Mouse (Mus musculus) heart, postnatal 25 days (tissue): Measurements from ENCODE around the gene Gcnt4. TPM values are rescaled to one million over a fixed set of nuclear protein-coding genes. Genes with fewer than 3 reads are reported as not detected.

Source experiments
- DNase-seq: peaks from one replicate; pipeline ENCODE4 v3.0.0; 2022; ENCODE audit warnings: low spot score
- intact Hi-C: fragments of 180-260 bp; cut with DNase I; formaldehyde crosslinking; loops from one replicate; pipeline ENCODE4 v1.15.1; 2025
- total RNA-seq, 2 experiments: library from RNA; stranded (reverse); gene quantifications; 2 replicates each; pipeline ENCODE4 v1.2.3; 2021

The Gcnt4 gene
- total RNA-seq, 2 experiments from 2014 or later = 0.10 to 0.11 TPM

DNA sequence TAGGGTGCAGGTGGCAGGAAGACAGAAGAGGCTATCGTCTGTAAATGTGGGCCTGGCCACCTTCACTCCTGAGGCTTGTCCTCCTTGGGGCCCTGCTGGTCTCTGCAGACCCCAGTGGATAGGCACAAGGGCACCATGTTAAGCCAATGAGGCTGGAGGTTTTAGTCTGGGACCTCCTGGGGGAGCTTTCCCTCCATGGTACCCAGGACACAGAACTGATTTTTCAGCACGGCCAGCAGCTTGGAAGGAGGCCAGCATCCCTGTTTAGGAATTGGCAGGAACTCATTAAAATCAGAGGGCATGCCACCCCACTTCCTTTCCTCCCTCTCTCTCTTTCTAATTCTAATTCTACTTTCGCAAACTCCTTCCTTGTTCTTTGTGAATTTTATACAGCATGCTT is 19.1 kb downstream of the Gcnt4 start:
- DNase-seq = no peak
- intact Hi-C loops = no loop called here

DNA sequence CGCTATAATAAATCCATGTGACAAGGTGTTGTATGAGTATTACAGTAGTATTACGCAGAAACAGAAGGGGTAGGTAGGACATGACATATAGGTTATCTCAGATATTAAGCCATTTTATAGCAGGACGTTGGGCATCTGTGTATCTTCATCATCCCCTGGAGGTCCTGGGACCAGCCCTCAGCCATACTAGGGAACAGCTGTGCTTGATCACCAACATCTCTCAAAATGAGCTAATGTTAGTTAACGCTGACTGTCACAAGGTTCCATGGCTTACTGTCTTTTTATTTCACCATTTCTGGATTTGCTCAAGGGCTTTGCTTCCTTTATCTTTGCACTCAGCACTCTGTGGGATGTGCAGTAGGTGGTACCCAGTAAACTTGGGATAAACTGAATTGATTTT is 21.3 kb downstream of the Gcnt4 start:
- intact Hi-C loops = no loop called here
- DNase-seq = no peak

DNA sequence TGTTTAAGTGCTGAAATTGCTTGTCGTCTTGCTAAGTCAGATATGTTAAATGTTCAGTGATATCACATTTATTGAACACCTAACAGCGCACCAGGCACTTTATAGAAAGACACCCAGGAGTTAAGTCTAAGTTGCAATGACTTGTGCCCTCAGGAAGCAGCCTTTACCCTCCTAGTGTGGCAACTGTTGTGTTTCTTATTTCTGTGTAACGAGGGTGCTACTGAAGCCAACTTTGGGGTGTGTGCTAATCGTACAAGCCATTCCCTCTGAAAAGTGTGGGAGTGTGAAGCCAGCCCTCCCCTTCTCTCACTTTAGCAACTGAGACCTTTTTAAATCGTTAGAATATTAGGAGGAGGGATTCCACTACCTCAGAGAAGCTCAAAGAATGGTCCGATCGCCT is 23.2 kb downstream of the Gcnt4 start:
- intact Hi-C loops = no loop called here
- no peak for DNase-seq

DNA sequence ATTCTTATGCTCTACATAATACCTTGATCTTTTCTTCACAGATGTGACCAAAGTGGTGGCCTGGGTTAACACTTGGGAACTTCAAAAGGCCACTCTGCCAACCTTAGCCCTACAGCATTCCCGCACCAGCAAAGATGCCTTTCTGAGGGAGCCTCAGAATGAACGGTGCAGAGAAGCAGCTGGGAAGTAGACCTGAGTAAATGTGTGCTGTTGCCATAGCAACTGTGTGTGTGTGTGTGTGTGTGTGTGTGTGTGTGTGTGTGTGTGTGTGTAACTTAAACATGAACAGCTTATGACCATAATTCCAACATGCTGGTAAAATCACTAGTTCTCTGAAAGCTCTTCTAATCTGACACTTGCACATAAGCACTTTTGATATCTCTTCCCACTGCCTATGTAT is 27.4 kb downstream of the Gcnt4 start:
- DNase-seq = no peak
- intact Hi-C loops = no loop called here

DNA sequence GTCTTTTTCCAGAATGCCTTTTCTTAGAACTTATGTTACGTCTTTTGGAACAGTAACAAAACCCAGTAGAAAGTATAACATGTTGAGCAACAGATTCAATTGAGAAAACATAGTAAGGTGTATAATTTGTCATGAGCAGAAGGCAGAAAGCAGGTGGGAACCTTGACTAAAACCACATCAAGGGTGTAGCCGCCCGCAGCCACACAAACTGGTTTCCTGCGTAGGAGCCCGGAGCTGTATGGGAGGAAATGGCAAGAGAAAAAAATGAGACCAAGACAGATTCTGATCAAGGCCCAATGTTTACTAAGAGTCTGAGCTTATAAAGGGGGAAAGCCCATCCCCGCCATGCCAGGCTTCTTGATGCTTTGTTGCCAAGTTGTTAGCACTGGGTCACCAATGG is 32.0 kb downstream of the Gcnt4 start:
- no peak for DNase-seq
- intact Hi-C loops = no loop called here

DNA sequence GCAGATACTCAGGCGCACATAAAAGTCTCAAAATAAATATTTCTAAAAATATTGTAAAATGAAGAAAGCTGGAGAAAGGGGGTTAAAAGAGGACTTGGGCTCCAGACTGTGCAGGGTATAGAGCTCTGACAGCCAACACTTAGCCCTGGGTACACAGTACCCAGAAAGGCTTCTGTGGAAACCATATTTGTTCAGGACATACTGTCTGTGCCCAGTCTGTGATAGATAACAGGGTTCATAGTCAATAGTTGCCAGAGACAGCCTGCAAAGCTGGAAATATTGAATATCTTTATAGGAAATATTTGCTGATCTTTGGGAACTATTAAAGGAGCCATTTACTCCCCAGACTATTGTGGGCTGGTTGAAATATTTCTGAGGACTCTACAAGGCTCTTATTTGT is 35.5 kb downstream of the Gcnt4 start:
- no peak for DNase-seq
- intact Hi-C loops = no loop called here

DNA sequence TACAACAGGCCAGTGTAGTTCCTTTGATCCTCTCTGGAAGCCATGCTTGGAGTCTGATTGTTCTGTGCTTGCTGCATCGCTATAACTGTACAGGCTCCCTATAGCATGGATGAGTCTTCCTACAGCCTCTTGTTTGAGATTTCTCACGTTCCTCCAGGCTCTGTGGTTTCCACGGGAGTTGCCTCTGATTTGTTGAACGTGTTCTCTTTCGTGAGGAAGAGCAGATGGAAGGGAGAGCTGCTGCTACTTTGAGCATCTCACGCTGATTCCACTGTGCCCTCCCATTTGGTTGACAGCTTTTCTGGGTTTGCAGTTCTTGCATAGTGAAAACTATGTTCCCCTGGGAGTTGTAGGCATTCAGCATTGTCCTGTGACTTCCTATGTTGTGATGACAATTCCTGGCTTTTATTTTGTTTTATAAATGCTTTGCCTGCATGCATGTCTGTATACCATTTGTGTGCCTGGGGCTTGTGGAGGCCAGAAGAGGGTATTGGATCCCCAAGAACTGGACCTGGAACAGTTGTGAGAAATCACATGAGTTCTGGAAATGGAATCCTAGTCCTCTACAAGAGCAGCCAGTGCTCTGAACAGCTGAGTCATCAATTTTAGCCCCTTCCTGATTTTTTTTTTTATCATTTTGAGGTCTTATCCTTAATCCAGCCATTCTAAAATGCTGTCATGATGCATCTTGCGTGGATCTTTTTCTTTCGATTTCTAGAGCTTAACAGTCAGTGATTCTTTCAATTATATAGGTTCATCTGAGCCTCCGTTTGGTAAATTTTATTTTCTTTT is 37.1 kb downstream of the Gcnt4 start:
- intact Hi-C loops = no loop called here
- DNase-seq = no peak

DNA sequence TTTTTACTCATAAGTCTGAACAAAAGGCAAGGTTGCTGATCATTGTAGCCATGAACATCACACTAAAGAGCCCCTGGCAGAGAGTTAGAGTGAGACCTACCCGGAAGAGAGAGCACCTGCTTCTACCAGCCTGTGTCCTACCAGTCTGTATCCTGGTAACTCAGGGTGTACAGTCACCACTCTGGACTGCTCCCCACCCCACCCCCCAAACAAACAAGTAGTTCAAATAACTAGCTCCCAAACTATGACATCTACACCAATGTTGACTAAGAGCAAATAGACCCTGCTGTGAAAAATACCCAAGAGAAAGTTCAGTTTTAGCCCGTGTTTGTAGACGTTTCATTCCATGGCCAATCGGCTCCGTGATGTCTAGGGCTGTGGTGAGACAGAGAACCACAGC is 38.3 kb downstream of the Gcnt4 start:
- intact Hi-C loops = no loop called here
- no peak for DNase-seq

DNA sequence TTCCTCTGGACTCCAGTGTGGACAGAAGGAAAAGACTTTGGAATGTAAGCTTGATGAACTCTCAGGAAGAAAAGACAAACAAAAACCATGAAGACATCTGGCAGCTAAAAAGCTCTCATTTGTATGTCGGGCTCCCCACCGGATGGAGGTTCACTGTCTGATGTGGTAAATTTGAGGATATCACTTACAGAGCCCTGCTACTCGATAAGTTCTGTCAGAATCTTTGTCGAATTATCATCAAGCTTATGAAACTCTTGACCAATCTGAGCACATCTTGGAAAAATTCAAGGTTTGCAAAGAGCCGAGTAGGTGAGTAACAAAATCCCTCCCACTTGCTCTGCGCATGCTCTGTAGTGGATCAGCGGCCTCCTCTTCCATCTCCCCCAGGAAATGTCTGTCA is 40.5 kb downstream of the Gcnt4 start:
- no peak for DNase-seq
- intact Hi-C loops = no loop called here

DNA sequence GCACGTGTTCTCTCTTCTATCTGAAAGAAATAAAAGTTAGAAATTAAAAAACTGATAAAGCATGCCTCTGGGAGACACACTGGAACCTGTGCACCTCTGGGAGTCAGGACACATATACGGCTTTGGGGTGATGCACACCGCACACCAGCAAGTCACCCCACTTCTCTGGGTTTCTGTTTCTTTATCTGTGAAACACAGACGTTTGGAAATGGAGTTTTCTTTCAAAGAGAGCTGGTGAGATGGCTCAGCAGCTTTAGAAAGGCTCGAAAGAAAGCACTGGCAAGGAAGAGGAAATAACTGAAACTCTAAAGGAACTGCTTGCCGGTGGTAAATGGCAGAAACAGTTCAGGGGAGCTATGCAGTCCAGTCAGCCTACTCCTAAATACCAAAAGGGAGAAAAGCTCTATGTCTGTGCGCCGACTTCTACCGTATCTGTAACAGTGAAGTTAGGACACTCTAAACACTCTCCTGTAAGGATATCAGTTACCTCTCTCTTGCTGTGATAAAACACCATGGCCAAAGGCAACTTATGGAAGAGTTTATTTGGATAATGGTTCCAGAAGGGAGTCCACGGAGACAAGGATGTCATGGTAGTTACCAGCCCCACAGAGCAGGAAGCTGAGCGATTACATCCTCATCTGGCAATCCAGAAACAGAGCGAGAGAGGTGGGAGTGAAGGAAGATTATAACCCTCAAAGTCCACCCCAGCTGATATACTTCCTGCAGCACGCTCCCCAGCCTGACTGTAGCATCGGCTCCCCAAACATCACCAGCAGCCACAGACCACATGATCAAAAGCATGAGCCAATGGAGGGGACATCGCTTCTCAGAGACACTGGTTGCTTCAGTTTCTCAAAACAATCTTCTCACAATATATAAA is 42.0 kb downstream of the Gcnt4 start:
- no peak for DNase-seq
- intact Hi-C loops = no loop called here

DNA sequence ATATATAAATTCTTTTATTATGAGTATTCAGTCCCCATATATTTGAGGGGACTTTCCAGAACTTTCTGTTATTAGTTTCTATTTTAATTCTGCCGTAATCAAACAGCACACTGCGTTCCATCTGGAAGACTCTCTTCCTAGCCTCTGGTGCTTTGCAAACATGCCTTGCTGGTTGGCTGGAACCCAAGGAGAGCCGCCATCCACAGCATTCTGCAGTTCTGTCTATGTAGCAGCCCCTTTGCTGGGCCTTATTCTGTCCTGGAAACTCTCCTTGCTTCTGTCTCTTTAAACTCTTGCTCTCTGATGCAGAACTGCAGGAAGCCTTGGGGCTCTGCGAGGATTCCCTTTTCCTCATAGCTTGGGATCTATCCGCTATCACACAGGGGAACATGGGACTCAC is 42.6 kb downstream of the Gcnt4 start:
- intact Hi-C loops = no loop called here

DNA sequence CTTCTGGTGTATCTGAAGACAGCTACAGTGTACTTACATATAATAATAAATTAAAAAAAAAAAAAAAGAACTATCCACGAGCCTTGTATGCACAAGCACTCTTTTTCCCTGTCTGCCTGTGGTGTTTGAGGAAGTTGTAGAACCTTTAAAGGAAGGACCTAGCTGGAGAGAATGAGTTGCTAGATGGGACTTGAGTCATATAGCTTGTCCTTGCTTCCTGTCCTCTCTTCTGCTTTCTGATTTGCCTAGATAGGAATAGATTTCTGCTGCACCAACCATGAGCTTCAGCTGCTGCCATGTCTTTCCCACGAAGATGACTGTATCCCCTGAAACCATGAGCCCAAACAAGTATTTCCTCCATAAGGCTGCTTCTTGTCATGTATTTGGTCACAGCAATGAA is 43.3 kb downstream of the Gcnt4 start:
- intact Hi-C loops = no loop called here
- no peak for DNase-seq

More for the DNA sequence above, 42.6 kb downstream of the Gcnt4 start:
- DNase-seq = no peak

DNA sequence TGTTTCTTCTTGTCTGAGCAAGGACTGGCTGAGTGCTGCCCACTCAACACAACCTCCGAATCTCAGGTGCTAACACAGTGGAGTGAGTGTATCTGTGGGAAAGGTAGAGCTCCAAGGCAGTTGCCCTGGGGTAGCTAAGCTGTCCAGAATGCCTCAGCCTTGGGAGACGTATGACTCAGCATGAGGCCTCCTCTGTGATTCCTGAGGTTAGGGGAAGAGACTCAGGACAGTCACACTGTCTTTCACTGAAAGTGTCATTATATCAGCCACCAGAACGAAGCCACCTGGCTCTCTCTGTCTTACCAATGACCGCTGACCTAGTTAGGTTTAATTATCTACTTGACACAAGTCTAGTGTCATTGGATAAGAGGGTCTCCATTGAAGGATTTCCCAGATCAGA is 46.6 kb downstream of the Gcnt4 start:
- intact Hi-C loops = no loop called here
- no peak for DNase-seq

DNA sequence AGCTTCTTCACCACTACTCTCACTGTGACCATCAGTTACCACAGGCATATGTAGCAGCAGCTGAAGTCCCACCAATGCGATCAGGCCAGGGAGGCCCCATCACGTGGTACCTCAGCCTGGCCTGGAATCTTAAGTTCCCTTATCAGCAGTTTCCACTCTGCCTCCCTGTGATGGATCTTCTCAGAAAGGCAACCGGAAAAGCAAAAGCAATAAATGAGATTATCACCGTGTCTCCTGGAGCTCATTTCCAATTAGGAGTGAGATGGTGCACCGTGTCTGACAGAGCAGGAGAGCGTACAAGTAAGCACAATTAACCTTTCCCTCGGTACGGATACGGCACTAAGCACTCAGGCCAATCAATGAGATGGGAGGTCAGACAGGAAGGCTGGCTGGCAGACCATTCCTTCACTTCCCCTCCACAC is 47.4 kb downstream of the Gcnt4 start:
- intact Hi-C loops = no loop called here

DNA sequence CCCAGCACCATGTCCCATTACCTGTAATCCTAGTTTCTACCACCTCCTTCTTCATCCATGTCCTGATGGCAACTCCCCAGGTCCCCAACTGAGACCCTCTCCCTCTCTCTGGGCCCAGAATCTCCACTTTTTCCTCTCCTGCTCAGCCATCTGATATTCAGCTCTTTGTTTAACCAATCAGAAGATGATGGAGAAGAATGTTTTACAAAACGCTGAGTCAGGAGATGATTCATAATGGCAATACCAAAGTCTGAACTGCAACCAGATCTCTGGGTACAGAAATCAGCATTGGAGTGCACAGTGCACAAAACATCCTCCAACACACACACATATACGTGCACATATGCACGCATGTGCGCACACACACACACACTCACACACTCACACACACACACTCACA is 48.8 kb downstream of the Gcnt4 start:
- DNase-seq = no peak
- intact Hi-C loops = no loop called here

More for the DNA sequence above, 47.4 kb downstream of the Gcnt4 start:
- no peak for DNase-seq

DNA sequence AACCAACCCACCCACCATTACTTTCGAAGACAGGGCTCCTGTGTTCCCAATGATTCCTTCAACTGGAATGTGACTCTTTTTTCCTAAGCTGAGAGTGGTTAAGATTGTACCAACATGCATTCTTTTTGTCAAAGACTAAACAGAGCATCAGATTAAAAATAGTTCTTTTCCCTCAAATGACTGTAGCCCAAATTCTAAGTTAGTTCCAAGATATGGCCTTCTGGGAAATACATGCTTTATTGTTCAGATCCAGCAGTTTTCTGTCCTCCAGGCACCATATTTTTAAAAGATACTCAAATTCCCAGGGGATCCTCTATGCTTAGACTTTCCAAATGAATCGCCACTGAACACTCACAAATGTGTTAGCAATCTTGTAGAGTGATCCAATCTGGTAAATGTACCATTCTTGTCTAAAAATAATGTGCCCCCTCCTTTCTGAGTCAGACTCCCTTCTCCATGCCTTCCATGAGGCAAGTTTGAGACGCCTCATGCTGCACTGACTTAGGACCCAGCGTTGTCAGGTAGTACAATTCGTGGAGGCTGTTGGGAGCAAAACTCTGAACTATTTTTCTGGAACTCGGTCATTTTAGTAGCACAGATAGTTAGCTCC is 52.6 kb downstream of the Gcnt4 start:
- no peak for DNase-seq
- intact Hi-C loops = no loop called here

DNA sequence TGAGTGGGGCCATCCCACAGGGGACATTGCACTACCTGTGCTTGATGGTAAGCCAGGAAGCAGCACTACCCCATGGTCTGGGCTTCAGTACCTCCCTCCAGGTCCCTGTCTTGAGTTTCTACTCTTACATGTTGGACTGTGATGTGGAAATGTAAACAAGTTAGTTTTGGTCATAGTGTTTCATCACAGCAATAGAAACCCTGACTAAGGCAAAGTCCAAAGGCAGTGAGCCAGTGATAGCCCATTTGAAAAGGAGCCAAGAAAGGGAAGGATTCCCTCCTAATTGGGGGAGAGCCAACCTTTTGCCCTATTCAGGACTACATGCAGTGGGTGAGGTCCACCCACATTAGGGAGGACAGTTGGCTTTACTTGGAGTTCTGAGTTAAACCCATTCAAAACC is 56.1 kb downstream of the Gcnt4 start:
- no peak for DNase-seq
- intact Hi-C loops = no loop called here

DNA sequence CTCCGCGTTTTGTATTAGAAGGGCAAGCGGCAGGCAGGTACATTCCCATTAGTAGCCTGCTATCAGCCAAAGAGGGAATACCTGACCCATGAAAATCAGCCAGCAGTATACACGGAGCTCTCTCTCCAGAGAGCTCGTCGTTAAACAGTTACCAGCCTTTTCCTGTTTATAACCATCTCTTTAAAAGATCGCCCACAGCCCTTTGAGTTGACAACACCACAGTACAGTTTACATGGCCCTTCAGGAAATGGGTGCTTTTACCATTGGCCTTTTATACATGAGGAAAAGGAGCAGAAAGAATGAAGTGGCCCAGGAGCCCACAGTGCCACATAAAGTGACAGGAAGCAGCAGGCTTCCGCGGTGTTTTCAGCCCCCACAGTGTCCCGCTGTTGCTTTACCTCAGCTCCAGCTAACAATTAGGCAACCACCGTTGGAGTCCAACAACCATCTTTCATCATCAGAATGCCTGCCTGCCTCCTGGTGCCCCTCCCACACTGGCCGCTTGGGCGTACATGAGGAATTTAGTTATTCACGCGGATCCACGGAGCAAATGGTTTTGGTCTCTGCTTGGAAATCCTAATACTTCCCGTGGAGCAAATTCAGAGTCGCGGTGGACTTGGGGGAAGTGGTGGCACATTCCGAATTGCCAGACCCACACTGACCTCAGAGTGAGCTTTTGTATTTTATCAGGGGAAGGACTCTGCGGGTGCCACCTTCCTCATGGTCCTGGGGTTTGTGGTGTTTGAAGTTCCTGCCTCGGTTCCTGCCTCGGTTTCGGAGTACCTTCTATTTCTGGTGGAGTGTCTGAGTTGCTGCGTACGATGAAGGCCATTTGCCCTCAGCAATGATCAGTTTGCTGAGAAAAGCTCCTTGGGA is 59.0 kb downstream of the Gcnt4 start:
- intact Hi-C loops = no loop called here
- DNase-seq = no peak

DNA sequence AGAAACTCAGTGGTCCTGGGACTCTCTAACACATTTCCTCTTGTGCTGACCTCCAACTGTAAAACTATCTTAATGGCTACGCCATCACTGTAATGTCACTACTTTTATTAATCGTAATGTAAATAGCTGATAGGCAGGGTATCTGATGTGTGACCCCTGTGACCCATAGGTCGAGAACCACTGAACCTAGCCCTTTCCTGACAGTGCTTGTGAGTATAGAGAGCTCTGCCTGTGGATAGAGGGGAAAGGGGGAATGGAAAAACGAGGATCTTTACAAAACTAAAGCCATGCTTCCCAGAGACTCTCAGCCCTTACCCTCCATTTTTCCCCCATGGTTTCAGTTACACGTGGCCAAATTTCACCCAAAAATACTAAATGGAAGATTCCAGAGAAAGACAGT is 60.2 kb downstream of the Gcnt4 start:
- no peak for DNase-seq
- intact Hi-C loops = no loop called here
